Mouse (Mus musculus): ENCODE measurements around the gene Syce2.

Gene Syce2

DNA sequence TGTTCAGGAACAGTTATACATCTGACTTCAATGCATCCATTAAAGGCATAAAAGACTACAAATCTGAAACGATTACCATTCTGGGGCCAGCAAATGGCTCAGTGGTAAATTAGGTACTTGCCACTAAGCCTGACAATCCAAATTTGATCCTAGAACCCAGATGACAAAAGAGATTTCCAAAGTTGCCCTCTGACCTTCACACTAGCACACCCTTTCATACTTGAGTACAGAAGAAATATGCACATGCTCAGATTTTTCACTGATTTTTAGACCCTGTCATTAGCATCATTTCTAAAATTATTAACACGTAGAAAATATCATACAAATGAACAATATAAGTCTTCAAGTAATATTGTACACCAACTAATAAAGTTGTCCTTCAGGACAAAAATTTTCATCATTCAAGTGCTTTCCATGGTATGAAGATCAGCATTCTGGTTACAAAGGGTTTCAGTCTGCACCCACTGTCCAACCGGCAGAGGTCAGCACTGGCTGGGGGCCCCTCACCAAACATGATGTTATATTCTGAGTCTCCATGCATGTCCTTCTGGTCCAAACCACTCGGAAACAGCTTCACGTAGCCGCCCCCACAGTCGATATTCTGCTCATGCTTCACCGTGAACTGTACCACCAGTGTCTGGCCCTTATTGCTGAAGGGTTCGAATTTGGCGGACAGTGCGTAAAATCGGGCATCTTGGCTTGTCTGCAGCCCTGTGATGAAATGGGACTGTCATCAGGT lies 26.4 kb upstream of the Syce2 start:
- no peak for DNase-seq

DNA sequence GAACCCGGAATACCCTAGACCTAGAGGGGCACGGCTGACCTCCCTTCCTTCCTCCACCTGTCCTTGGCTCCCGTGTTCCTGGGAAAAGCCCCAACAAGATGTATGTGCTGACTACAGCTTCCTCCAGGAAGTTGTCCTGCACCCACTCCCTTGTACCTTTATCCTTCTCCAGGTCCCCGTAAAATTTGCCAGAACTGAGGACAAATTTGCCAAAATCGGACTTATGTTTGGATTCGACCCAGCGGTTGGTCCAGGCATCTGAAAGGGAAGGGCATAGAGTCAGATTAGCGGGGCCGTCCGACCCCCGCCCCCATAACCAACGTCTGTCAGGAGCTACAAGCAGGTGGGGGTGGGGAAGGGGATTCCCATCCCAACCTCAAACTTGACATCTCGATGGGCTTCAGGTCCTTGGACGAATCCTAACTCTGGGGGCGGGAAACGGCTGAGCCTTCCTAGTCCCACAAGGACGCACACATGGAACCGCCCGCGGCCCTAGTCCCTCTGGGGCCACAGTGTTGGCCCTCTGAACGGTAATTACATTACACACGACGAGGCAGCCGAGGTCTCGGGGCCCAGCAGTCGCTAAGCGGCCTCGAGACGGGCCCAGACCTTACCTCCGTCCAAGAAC lies 25.7 kb upstream of the Syce2 start:
- DNase-seq, result peak; percentile 74

DNA sequence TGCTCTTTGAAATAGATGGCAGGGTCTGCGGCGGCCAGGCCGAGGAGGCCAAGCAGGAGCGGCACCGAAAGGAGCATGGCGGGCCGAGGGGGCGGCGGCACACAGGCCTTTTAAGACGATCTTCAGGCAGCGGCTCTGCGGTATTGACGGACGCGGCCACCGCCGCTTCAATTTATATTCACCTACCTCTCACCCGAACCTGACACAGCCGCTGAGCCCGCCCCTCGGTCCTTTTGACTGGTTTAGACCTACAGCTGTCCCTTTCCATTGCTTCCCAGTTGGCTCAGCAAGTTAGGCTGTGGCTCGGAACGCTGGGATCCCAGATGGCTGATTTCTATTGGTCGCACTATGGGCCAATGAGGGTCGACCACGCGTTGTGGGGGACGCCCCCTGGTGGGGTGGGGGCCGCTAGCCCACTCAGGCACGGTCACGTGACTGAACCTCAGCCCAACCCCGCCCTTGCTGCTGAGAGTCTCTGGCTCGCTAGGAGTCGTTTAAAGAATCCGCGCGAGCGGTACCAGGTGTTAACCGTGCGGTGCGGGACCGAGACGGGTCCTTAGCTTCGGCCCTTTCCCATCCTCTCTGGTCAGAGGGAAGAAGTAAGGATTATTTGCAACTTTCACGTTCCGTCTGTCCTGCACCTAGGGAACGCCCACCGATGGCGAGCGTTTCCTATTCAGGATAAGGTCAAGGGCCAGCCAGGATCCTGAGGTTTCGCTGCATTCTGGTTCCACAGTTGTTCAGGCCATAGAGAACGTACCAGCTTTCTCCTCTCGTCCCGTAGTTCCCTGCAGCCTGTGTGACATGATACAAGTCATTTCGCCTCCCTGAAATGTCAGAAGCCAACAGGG lies 25.0 kb upstream of the Syce2 start, which contains the start of gene Calr:
Gene Calr, minus strand, starts transcription at position 213 of the 851 bp plus-strand sequence.
- peak; percentile 100 for DNase-seq

DNA sequence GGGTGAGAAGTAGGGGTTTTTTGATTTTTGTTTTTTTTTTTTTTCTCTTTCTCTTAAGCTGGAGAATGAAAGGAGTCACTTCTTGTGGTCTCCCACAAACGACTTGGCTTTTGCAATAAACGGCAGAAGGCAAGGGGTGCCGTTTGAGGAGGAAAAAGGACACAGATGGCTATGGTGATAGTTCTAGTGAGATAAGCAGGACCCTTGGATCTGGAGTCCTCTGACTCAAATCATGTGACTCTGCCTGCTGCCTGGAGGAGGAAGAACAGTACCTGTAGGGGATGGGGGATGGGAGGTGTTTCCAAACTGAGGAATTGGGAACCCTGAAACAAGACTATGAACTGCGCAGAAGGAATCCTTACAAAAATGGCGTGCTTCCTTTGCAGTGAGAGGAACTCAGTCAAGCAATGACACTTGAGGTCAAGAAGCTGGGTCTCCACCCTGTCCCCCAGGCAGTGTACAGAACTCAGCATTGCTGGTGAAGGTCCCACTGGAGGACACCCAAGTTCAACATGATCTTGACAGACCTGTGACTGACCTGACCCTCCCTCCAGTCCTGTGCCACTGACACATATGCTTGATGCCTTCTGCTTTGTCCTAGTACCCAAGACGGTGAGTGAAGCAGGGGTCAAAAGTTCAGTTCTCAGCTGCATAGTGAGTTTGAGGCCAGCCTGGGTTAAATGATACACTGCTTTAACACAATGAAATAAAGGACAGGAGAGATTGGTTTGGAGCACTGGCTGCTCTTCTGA lies 24.1 kb upstream of the Syce2 start:
- peak; percentile 63 for DNase-seq

DNA sequence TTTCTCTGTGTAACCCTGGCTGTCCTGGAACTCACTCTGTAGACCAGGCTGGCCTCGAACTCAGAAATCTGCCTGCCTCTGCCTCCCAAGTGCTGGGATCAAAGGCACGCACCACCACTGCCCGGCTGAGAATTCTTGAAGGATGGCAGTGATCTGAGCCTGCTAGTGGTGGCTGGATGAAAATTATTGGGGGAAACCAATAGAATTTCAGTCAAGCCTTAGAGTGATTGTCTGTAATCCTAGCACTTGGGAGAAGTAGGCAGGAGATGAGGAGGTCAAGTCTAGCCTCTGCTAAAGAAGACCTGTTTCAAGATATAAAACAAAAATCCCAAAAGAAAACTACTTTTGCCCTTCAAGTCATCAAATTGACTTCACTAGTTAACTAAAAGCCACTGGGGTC lies 15.5 kb upstream of the Syce2 start:
- no peak for DNase-seq

DNA sequence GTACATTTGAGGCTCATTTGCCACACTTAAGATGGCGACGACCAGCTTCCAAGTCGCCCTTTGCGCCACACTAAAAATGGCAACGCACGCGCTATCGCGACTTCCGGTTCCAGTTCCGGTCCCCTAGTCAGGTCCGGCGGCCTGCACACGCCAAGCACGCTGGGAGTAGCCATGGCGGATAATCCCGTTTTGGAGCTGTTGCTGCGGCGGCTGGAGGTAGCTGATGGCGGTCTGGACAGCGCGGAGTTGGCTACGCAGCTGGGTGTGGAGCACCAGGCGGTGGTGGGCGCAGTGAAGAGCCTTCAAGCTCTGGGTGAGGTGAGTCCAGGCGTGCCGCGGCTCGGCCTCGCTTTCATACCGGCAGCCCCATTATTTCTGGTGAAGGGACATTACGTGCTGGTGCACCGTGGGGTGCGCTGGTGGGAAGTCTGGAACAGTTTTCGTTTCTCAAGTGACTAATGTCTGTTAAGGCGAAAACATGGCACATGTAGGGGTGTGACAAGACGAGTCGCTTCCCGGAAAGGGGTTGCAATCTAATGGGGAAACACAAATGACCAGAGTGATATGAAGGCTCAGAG lies 15.0 kb upstream of the Syce2 start, which contains the start of gene Farsa:
Gene Farsa, plus strand, starts transcription at position 126 of the 578 bp plus-strand sequence.
- peak; percentile 93 for DNase-seq

DNA sequence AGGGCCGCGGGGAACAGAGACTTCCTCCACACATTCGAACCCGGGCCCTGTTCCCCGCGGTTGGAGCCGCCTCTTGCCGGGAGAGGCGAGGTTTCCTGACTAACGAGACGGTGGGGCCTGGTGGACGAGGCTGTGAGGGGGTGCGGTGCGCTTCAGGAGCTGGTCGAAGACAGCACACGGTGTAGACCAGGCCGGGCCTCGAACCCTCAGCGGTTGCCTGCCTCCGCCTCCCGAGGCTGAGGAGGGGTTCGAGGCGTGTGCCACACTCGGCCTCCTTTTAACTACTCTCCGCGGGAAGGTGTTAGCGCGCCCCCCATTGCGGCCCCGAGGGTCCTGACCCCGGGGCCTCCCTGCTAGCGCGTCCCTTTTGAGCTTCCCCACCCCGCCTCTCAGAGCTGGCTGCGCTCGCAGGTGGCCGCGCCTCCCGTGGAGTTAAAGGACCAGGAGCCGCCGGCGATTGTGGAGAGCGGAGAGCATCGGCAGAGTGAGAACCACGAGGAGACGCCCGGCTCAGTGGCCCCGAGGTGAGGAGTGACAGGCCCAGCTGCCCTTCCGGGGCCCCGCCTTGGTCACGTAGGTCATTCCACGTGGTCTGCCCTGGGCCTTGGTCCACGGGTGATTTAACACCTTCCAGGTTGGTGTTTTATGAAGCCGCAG lies 526 bp downstream of the Syce2 start:
- peak; percentile 49 for DNase-seq

DNA sequence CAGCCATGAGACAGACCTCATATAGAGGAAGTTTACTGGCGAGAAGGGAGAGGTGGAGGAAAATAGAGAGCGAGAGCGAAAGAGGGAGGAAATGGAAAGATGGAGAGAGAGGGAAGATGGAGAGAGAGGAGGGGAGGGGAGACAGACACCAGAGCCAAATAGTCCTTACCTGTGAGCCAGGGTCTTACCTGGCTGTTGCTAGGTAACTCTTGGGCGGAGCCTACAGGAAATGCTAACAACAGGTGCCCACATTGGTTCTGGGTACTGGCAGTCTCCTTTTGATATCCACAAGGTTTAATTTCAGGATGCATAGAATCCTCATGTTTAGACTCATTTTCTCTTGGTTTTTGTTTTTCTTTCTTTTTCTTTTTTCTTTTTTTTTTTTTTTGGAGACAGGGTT lies 1.1 kb downstream of the Syce2 start:
- DNase-seq, result no peak

DNA sequence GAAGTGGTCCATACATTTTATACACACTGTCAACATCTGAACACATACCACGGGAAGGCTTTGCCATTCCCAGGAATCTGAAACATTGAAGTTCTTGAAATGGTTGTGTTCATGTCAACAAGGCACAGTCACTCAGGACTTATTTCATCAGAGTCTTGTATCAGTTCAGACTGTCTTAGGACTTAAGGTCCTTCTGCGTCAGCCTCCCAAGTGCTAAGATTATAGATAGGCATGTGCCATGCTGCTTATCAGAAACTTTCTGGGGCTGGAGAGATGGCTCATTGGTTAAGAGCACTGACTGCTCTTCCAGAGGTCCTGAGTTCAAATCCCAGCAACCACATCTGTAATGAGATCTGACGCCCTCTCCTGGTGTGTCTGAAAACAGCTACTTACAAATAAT lies 2.4 kb downstream of the Syce2 start:
- no peak for DNase-seq

DNA sequence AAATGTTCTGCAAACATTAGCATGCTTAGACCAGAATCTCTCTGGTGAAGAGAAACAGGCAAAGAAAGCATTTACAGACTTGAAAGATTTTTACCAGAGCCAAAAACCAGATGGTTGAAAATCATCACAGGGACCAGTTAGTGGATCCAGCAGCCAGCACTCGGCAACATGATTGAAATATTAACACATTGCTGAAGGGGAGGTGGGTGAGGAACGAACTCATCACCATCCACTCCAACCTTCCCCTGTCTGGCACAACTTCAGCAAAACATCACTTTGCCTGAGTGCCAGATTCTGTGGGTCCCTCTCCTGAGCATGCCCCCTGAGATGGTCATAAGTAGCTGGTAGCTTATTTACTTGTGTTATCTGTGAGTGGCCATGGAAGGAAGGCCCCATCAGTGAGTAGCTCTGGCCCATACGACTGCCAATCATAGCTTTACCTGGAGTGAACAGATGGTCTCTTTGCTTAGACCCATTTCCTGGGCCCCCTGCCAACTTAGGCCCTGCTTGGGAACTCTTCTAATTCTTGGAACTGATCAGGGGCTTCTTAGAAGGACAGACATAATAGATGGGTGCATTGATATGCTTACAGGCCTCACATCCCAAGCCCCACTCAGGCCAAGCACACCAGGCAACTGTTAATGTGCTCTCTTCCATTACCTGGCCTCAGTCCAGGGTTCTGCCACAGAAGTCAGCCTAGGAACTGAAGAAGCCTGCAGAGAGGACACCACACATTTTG lies 5.6 kb downstream of the Syce2 start:
- peak; percentile 84 for DNase-seq

DNA sequence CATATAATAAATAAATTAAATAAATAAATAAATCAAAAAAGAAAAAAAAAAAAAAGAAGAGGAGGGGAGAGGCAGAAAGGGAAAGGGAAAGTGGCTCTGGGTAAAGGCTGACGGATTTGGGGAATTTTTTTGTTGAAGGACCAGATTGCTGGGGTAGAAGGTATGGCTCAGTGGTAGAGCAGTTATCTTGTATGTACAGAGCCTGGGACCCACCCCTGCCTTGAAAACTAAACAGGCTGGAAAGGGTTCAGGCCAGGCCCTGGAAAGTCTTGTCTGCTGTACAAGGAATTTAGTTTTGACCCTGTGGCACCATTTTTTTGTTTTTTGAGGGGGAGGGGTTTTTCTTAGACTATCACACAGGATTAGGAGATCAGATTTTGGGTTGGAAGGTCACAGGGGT lies 7.0 kb downstream of the Syce2 start:
- DNase-seq, result no peak

DNA sequence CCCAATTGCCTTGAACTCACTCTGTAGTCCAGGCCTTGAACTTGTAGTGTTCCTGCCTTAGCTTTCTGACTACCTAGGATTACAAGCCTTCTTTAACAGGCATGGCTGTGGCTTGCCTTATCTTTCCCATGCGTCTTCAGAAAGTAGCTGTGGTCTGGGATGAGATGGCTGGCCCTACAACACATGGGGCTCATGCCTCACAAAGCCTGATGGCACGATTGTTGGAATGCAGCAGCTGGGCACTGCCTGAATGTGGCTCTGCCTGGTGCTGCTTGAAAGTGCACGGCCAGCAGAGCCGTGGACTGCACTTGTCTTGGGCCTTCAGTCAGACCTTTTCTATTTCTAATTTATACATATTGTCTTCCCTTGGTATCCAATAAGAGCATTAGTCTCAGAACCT lies 12.8 kb downstream of the Syce2 start:
- DNase-seq, result no peak

DNA sequence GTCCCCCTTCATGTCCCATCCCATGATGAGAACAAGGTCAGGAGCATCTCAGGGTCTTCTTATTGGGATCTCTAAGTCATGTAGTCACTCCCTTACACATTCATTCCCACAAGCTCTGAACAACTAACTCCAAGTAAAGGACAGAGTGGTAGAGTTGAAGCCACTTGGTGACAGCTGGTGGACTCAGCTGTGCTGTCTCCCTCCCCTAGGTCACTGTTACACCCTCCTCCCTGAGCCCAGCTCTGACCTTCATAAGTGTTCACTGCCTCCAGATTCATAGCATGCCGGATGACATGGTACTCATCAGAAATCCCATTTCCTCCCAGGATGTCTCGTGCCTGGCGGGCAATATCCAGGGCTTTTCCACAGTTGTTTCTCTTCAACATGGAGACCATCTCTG lies 16.4 kb downstream of the Syce2 start:
- DNase-seq, result no peak

DNA sequence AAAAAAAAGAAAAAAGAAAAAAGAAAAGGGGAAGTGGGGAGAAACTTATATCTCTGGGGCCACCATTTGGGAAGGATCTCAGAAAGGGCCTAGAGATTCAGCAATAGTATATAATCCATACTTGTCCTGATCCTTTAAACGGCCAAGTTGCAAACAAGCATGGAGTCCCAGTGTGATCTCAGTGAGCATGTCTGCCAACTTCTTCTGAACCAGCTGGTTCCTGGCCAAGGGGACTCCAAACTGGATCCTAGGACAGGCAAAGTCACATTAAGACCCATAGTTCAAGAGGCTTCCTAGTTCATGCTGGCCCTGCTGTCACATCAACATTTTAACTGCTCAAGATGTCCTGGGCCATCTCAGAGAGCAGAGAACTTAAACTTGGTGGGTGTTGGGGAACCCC lies 17.2 kb downstream of the Syce2 start:
- no peak for DNase-seq

DNA sequence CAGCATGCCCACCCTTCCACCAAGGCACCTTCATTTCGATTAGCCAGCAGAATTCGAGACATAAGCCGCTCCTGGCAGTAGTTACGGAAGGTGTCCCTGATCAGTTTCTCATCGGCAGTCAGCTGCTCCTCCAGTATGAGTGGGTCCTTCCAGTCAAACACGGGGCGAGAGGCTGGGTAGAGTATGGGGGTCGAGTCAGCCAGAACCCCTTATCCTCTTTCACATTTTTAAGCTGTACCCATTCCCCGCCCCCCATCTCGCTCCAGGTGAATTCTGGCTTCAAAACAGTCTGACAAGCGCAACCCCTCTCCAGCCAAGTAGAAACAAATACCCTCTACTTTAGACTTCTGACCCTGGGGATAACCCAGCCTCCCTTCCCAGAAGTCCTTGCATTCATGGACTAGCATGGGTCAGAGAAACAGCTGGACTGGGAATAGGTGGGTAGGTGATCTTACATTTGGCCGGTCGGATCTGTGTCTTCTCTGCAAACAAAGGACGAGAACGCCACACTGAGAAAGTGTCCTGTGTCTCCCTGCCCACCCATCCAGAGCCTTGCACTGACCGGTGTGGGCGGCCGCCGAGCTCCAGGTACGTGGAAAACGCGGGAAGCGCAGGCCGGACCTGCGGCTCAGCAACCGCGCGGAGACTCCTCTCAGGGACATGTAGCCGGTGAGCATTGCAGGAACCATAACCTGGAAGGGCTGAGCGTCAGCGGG lies 21.2 kb downstream of the Syce2 start:
- DNase-seq, result no peak

DNA sequence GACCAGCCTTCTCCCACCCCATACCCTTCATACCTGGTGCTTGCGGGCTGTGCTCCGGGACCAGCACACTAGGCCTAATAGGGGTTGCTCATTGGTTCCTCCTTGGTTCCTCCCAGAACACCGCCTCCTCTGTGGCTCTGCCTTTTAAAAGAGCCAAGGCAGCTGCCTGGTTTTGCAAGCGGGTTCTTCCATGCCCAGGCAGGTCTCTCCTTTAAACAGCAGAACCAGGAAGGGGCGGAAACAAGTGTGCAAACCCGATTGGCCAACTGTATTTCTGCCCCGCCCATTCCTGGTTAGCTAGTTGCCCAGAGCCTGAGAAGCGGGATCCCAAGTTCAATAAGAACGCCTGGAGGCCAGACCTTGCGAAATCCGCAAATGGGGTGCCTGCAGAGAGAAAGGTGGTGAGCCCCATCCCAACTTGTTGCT lies 21.8 kb downstream of the Syce2 start, which contains the start of gene Gcdh:
Gene Gcdh, minus strand, starts transcription at position 213 of the 426 bp plus-strand sequence.
- DNase-seq, result peak; percentile 95

DNA sequence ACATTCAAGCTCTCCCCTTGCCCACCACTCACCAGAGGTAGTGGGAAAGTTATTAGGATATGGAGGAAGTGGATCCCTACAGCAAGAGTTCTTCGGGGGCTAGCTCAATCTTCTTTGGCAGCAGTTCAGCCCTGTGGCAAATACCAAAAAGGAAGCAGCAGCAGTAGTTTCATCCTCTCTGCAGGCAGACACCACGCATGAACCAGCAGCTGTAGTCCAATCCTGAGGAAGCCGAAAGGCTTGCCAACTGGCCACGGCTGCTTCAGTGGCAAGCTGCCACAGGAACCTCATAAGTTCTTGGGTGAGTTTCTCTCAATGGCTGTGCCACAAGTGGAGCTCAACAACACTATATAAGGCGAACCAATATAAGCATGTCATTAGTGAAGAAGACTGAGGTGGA lies 24.1 kb downstream of the Syce2 start:
- peak; percentile 36 for DNase-seq

DNA sequence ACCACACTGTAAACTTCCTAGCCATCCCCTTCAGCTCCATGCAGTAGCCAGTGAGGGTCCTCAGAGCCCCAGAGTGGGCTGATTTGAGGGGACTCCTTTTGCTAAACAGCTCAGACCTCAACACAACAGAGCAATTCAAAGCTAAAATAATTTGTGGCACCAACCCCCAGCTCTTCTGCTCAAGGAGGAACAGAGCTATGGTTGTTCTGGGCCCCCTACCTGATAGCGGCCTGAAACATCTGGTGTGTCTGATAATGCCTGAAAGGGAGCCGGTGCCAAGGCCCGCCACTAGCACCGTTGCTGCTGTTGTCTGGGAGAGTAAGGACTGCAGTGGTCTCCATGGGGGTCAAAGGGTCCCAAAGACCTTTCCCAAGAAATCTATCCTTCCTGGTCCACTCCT lies 29.2 kb downstream of the Syce2 start:
- no peak for DNase-seq

DNA sequence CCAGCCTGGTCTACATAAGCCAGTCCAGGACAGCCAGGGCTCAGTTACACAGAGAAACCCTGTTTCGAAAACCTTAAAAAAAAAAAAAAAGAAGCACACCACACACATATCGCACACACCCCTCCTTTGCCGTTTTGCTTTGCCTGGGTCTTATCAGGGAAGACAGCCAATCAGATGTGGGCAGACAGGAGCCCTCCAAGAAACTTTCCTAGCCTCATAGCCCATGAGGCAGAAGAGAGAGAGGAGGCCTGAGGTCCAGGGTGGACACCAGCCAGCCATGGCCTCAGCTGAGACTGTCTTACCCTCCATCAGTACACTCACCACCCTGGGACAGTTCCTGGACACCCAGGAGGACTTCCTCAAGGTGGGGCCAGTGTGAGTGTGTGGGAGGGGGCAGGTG lies 29.8 kb downstream of the Syce2 start, which contains the start of gene Klf1:
Gene Klf1, plus strand, starts transcription at position 177 of the 400 bp plus-strand sequence.
- DNase-seq, result no peak

DNA sequence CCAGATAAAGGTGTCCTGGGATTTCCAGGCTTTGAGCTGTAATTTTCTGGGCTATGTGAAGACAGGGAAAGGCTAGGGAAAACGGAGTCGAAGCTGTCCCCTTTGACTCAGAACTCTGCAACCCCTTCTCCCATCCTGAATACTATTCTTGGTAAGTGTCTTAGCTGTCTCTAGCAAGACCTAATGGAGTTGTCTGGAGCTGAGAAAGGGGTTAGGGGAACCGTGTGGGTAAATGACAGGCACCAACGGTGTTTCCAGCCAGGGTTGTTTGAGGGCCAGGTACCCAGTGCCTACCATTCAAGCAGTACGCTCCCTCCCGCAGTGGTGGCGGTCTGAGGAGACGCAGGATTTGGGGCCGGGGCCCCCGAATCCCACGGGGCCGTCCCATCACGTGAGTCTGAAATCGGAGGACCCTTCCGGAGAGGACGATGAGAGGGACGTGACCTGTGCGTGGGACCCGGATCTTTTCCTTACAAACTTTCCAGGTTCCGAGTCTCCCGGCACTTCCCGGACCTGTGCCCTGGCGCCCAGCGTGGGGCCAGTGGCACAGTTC lies 30.5 kb downstream of the Syce2 start:
- no peak for DNase-seq

Measured in cerebellum, adult 9-11 months (tissue).